Mouse (Mus musculus) cerebellum, adult (tissue): ENCODE results near the gene Rab5if.
"Not testable (repeated sequence)": the region's sequence is repeated elsewhere in the genome, so short reads cannot be mapped to it uniquely, and the experiment has no call there.

Experiments
- ATAC-seq: cut with Nextera tagmentation; 2 replicates; pipeline ENCODE4 v1.9.2; 2017; ENCODE audit warnings: mild to moderate bottlenecking, moderate library complexity, mixed read lengths; ENCODE audit not compliant: insufficient number of reproducible peaks, low FRiP score, low TSS enrichment

The Rab5if gene

GRCm38 (mm10) chr2:156886084-156886631, 23.2 kb downstream of the Rab5if start:
- no peak for ATAC-seq

- ATAC-seq: no peak
Measured at GRCm38 (mm10) chr2:156887017-156887416, 24.1 kb downstream of the Rab5if start, which contains the start of gene Sla2. Sla2 (minus strand) TSS chr2:156887192.

DNA sequence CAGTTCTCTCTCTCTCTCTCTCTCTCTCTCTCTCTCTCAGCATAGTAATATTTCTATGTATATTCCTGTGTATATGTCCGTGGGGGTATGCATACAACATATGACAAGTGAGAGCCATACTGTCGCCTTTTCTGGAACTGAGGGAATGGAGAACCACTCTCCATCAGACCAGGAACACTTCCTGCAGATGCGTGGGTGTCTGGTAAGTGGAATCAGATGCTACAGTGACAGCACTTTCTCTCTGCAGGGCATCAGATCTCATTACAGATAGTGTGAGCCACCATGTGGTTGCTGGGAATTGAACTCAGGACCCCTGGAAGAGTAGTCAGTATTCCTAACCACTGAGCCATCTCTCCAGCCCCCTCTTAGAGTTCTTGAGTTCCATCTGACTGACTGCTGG, 25.6 kb downstream of the Rab5if start:
- no peak for ATAC-seq

GRCm38 (mm10) chr2:156892240-156892639, 29.3 kb downstream of the Rab5if start:
- ATAC-seq: no peak

- ATAC-seq: no peak
Measured at GRCm38 (mm10) chr2:156892821-156893220, 29.9 kb downstream of the Rab5if start.

DNA sequence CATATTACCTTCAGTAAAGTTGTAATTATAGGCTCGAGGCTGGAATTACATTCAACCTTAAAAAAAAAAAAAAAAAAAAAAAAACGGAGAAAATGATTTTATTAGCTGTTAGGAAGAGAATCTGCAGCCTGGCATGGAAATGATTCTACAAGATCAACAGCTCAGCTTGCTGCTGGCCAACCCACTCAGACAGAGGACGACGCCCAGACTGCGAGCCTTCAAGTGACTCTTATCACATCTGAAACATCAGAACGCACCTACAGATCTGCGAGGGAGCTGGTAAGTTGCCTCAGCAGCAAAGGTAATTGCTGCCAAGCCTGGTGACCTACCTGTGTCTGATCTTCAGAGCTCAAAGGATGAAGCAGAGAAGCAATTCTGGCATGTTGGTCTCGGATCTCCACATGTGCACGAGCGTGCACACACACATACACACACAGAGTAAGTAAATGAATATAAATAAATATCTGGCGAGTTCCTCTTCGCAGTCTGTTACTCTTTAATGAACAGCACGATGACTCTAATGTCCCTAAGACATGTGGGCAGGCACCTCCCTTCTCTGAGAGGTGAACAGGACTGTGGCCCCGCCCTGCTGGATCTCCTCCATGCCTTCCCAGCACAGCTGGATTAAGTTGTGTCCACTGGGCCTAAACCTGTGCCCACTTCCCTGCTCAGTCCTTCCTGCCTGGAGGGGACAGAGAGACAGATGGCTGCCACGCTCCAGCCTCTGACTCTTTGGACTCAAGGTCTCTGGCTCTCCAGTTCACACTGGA, 31.8 kb downstream of the Rab5if start:
- no peak for ATAC-seq

- ATAC-seq: no peak
Measured at GRCm38 (mm10) chr2:156896384-156896914, 33.5 kb downstream of the Rab5if start.

- ATAC-seq: no peak
Measured at GRCm38 (mm10) chr2:156897034-156897433, 34.1 kb downstream of the Rab5if start.

DNA sequence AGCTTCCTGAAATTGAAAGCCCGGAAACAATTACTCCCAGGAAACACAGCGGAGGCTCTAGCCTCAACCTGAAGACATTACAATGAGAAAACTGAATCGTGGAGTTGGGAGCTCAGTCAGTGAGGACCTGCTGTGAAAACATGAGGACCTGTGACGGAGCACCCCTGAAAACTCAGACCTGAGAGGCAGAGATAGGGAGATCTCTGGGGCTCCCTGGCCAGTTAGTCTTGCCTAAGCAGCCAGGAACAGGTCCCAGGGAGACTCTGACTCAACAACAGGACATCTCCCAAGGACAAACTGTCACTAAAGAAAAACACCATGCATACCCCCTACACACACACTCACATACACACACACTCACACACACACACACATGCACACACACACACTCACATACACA, 35.4 kb downstream of the Rab5if start:
- ATAC-seq: no peak

GRCm38 (mm10) chr2:156899184-156899583, 36.3 kb downstream of the Rab5if start:
- ATAC-seq: no peak

DNA sequence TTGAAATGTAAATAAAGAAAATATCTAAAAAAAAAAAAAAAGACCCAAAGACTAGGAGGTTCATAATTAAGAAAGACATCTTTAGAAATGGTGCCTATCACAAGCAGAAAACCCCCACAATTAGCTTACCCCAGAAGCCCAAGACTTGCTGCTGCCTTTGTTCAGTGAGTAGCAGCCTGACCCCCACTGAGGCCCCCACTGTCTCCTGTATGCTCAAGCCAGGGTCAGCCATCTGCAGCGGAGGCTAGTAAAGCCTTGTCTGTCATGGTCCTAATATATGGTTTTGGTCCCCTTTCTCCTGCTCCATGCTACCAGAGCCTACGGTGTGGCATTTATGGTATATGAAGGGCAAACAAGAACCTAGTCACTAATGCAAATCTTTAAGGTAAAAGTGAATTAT, 38.4 kb downstream of the Rab5if start:
- ATAC-seq: no peak

DNA sequence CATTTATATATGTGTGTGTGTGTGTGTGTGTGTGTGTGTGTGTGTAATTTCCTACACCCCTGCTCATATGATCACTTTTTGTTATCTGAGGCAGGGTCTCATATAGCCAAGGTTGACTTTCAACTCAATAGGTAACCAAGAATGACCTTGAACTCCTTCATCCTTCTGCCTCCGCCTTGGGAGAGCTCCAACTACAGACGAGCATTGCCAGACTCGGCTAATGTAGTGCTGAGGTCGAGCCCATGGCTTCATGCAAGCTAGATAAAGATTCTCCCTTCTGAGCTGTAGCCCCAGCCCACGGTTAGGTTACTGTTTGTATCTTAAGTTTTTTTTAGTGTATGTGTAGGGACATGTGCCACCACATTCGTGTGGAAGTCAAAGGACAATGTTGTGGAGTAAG, 39.0 kb downstream of the Rab5if start:
- ATAC-seq: no peak

DNA sequence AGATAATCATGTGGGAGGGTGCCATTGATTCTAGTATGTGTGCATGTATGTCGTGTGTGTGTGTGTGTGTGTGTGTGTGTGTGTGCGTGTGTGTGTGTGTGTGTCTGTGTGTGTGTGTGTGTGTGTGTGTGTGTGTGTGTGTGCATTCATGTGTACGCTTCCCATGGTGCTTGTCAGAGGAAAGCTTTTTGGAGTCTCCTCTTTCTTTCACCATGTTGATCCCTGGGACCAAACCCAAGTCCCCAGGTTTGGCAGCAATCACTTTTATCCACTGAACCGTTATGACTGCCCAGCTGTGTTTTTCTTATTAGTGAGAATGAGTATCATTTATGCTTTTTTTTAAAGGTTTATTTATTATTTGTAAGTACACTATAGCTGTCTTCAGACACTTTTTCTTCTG, 39.5 kb downstream of the Rab5if start:
- ATAC-seq: not testable (repeated sequence)

DNA sequence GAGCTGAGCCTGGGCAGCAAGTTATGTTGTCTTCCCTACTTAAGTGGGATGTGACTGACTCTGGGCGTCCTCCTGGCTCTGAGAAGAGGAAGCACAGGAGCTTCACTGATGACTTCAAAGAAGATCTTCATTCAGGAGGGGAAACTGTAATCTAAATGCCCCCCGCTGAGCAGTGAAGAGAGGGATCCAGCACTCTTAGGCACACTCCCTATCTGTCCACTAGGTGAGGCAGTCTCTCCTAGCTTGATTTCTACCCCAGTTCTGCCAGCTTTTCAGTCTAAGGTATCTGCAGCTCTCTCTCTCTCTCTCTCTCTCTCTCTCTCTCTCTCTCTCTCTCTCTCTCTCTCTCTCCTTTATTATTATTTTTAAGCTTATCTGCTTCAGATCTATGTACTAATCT, 40.4 kb downstream of the Rab5if start:
- ATAC-seq: no peak

- ATAC-seq: no peak
Measured at GRCm38 (mm10) chr2:156904976-156905717, 42.2 kb downstream of the Rab5if start.

- peak; percentile 94 for ATAC-seq
Measured at GRCm38 (mm10) chr2:156905931-156906330, 43.0 kb downstream of the Rab5if start.

DNA sequence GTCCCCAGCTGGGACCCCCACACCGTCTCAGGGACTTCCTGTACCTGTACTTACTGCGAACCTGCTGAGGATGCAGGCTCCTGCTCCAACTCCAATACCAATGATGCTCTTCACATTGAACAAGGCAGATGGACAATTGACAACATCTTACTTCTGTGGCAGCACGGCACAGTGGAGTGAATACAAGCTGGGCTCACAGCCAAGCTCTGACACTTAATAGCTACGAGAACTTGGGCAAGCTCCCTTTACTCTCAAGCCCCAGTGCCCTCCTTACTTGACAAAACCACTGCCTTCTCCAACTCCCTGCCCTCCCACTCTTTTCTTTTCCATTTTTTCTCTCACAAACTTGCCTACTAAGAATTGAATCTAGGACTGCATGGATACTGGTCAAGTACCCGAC, 50.3 kb downstream of the Rab5if start:
- no peak for ATAC-seq

DNA sequence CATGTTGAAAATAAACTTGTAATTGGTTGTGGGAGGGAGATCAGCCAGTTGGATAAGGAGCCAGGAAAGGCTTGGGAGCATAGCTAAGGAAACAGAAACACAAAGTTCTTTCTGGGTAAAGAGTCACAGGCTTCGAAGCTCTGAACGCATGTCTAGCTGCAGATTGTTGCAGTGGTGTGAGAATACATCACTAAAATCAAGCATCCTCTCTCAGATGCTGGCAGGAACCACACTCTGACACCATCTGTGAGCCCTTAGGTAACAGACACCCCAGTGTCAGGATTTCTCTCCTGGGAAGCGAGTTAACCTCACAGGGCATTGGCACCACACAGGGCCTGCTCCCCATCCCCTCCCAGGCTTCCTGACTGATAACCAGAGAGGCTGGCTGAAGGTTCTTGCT, 52.6 kb downstream of the Rab5if start:
- no peak for ATAC-seq

GRCm38 (mm10) chr2:156916419-156917125, 53.6 kb downstream of the Rab5if start:
- ATAC-seq: no peak

- ATAC-seq: no peak
Measured at GRCm38 (mm10) chr2:156918562-156918961, 55.6 kb downstream of the Rab5if start.

GRCm38 (mm10) chr2:156919191-156919590, 56.3 kb downstream of the Rab5if start:
- not testable (repeated sequence) for ATAC-seq
